Mouse (Mus musculus): ENCODE measurements around the gene Naaa.

Gene Naaa

GRCm38 (mm10) chr5:92263761-92264359, 14.1 kb downstream of the Naaa start:
- DNase-seq (ENCODE audit: low spot score in 2 of 2), result no peak

GRCm38 (mm10) chr5:92262646-92263045, 15.3 kb downstream of the Naaa start:
- DNase-seq (ENCODE audit: low spot score in 2 of 2), result no peak

GRCm38 (mm10) chr5:92256218-92256617, 21.8 kb downstream of the Naaa start, which contains the start of gene Ppef2:
Gene Ppef2 (minus strand): TSS chr5:92256278.
- DNase-seq (ENCODE audit: low spot score in 2 of 2), result no peak

GRCm38 (mm10) chr5:92254476-92254875, 23.5 kb downstream of the Naaa start:
- no peak for DNase-seq (ENCODE audit: low spot score in 2 of 2)

GRCm38 (mm10) chr5:92252797-92253343, 25.1 kb downstream of the Naaa start:
- DNase-seq (ENCODE audit: low spot score in 2 of 2), result no peak

GRCm38 (mm10) chr5:92252031-92252430, 25.9 kb downstream of the Naaa start:
- DNase-seq (ENCODE audit: low spot score in 2 of 2), result no peak

GRCm38 (mm10) chr5:92248614-92249013, 29.4 kb downstream of the Naaa start:
- no peak for DNase-seq (ENCODE audit: low spot score in 2 of 2)

GRCm38 (mm10) chr5:92245483-92245882, 32.5 kb downstream of the Naaa start:
- peak; percentile 8 to 9 for DNase-seq (ENCODE audit: low spot score in 2 of 2)

GRCm38 (mm10) chr5:92244900-92245299, 33.1 kb downstream of the Naaa start:
- DNase-seq (ENCODE audit: low spot score in 2 of 2), result no peak

- DNase-seq (ENCODE audit: low spot score in 2 of 2), result no peak
Measured at GRCm38 (mm10) chr5:92240769-92241168, 37.2 kb downstream of the Naaa start.

- DNase-seq (ENCODE audit: low spot score in 2 of 2), result no peak
Measured at GRCm38 (mm10) chr5:92239333-92240232, 38.4 kb downstream of the Naaa start.

GRCm38 (mm10) chr5:92234939-92235557, 42.9 kb downstream of the Naaa start:
- DNase-seq (ENCODE audit: low spot score in 2 of 2), result no peak

- DNase-seq (ENCODE audit: low spot score in 2 of 2), result no peak
Measured at GRCm38 (mm10) chr5:92233366-92233765, 44.6 kb downstream of the Naaa start.

- no peak for DNase-seq (ENCODE audit: low spot score in 2 of 2)
Measured at GRCm38 (mm10) chr5:92231836-92232235, 46.1 kb downstream of the Naaa start.

GRCm38 (mm10) chr5:92230306-92230705, 47.7 kb downstream of the Naaa start:
- no peak for DNase-seq (ENCODE audit: low spot score in 2 of 2)

- no peak for DNase-seq (ENCODE audit: low spot score in 2 of 2)
Measured at GRCm38 (mm10) chr5:92229514-92229913, 48.5 kb downstream of the Naaa start.

GRCm38 (mm10) chr5:92228776-92229175, 49.2 kb downstream of the Naaa start:
- DNase-seq (ENCODE audit: low spot score in 2 of 2), result no peak

GRCm38 (mm10) chr5:92227782-92228181, 50.2 kb downstream of the Naaa start:
- no peak for DNase-seq (ENCODE audit: low spot score in 2 of 2)

GRCm38 (mm10) chr5:92220287-92220902, 57.6 kb downstream of the Naaa start:
- no peak for DNase-seq (ENCODE audit: low spot score in 2 of 2)

- DNase-seq (ENCODE audit: low spot score in 2 of 2), result no peak
Measured at GRCm38 (mm10) chr5:92219826-92220225, 58.1 kb downstream of the Naaa start.

- DNase-seq (ENCODE audit: low spot score in 2 of 2), result no peak
Measured at GRCm38 (mm10) chr5:92218915-92219793, 58.8 kb downstream of the Naaa start.
